Mouse (Mus musculus): ENCODE results near the gene Nr4a1.
A peak's percentile ranks its signal among the peaks of the same experiment; 100 is the strongest.

Gene Nr4a1

GRCm38 (mm10) chr15:101290354-101290753, 36.3 kb downstream of the Nr4a1 start:
- DNase-seq: no peak

GRCm38 (mm10) chr15:101292012-101292411, 37.9 kb downstream of the Nr4a1 start:
- peak; percentile 58 for DNase-seq

DNA sequence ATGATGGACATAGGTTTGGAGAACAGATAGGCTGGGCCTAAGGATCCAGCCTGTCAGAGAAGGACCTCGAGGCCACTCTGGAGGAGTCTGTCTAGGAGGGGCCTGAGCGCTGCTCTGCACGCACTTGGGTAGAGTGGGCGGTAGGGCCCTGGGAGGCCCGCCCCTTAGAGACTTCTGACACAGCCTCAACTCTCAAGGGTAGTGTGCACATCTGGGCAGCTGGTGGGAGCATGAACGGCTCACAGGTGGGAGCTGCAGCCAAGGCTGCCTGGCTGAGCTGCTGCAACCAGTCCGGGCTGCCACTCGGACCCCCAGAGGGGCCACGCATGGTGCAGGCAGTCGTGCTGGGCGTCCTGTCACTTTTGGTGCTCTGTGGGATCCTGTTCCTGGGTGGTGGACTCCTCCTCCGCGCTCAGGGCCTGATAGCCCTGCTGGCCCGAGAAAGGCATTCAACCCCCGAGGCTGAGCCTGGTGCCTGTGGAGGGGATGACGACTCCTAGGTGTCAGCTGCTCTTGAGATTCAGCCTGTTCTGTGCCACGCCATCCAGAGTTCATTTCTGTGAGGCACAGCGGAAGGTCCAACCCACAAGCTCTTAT, 39.1 kb downstream of the Nr4a1 start, which contains the start of gene 6030408B16Rik:
Gene 6030408B16Rik, plus strand, starts transcription at position 188 of the 597 bp plus-strand sequence.
- DNase-seq: peak; percentile 48

GRCm38 (mm10) chr15:101294028-101294894, 40.2 kb downstream of the Nr4a1 start:
- peak; percentile 77 for DNase-seq

DNA sequence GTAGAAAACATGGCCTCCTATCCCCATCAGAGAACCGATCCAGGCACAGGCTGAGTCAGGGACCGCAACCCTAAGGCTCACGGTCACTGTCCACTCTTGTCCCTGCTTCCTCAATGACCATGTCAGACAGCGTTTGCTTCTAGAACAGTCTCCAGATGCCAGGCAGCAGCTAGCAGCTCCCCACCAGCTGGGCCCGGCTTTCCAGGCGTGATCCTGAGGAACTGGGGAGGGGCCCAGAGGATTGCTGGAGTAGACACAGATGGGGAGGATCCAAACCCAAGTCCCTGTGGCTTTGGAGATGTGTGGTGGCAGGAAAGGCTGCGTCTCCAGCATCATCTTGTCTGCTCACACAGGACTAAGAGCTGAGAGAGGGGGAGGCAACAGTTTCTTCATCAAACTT, 41.0 kb downstream of the Nr4a1 start:
- peak; percentile 82 for DNase-seq

- DNase-seq: no peak
Measured at GRCm38 (mm10) chr15:101295616-101296015, 41.5 kb downstream of the Nr4a1 start.

GRCm38 (mm10) chr15:101296091-101296490, 42.0 kb downstream of the Nr4a1 start:
- no peak for DNase-seq

GRCm38 (mm10) chr15:101297988-101298387, 43.9 kb downstream of the Nr4a1 start:
- DNase-seq: no peak

DNA sequence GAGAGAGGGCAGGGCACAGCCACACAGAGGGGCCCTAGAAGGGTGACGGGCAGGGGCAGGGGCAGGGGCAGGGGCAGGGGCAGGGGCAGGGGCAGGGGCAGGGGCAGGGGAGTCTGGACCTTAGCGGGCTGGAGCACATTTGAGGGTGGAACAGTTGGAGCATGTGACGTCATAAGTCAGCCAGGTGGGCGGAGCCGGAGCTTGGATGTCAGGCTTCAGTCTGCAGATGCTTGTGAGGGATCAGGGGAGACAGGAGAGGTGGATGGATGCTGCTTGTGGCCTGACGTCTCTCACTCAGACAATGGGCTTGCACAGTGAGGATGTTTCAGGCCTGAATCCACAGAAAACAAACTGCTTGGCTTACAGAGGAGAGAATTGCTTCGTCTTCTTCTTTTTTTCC, 44.5 kb downstream of the Nr4a1 start:
- DNase-seq: no peak

- DNase-seq: no peak
Measured at GRCm38 (mm10) chr15:101299480-101299960, 45.5 kb downstream of the Nr4a1 start.

DNA sequence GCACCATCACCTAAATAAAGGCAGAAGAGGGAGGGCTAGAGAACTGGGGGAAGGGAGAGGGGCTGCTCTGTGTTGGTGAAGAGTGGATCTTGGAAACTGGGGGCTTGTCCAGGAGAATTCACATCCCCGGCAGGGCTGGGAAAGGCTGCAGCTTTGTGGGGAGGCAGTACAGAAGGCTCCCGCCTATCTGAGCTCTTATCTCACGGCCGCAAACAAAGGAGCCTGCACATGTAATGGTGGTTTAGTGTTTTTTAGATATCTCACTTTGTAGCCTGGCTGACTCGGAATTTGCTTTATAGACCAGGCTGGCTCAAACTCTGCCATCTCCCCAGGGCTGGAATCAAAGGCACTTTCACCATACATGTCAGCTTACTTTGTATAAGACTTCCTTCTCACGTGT, 46.1 kb downstream of the Nr4a1 start:
- DNase-seq: no peak

DNA sequence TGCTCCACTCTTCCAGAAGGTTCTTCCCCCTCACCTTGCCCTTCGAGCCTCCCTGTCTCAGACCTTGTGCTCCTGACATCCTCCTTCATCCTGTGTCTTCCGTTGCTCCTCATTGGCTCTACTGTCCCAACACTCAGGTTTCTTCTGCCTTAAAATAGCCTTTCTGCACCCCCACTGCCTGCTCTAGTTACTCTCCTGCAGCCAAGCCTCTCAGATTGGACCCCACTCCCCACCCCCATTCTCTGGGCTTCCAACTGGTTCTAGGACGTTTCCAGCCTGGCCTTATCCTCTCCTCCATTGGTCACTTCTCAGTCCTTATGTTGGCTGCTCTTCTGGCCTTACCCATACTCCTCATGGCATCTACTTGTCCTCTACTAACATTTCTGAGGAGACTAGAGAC, 48.1 kb downstream of the Nr4a1 start:
- no peak for DNase-seq

DNA sequence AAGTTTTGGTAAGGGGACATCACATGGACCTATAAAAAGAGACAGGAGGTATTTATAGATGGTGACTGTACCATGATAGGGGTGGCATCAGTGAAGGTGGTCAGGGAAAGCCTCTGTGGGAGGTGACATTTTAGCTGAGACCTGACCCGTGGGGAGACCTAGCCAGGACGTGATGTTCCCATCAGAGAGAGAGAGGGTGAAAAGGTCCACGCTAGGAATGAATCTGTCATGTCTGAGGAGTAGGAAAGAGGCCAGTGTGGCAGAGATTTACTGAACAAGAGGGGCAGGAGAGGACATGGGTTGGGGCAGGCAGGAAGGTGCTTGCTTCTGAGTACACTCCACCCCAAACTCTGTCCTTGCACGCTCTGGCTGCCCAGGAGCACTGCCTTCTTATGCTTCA, 49.8 kb downstream of the Nr4a1 start:
- no peak for DNase-seq

- DNase-seq: no peak
Measured at GRCm38 (mm10) chr15:101306459-101306858, 52.4 kb downstream of the Nr4a1 start.

DNA sequence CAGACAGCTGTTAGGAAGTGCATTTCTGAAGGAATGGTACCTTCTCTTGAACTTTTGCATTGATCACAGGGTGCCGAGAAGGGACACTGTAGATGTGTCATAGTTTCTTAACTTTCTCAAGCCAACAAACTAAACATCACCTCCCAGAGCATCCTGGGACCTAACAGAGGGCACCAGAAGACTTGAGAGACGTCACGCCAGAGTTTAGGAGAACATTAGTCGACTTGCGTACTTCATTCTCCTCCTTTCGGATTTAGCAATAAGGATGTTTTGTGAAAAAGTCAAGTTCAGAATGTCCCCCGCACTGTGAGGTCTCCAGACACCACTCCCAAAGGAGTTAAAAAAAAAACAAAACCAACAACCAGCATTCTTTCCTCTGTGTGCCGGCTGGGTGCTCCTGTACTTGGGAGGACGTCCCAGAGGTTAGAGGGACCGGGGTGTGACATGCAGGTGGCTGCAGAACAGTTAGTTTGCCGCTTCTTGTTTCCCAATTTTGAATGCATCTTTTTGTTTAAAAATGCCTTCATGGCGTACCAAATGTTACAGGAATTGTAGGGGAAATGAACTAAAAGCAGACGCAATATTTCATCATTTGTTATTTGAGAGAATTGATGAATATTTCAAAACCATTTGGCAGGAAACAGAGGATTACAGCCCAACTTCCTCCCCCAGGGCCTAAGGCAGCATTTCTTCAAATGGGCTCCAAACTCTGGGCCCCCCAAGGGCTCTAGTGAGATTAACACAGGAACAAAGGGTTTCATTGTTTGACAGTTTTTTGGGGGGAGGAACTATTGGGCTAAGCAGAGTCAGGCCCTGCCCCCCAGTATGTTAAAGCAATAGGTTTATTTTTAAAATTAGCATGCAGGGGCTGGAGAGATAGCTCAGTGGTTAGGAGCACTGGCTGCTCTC, 54.6 kb downstream of the Nr4a1 start:
- no peak for DNase-seq

- DNase-seq: no peak
Measured at GRCm38 (mm10) chr15:101309493-101309892, 55.4 kb downstream of the Nr4a1 start.

GRCm38 (mm10) chr15:101311087-101311770, 57.2 kb downstream of the Nr4a1 start:
- DNase-seq: peak; percentile 49

DNA sequence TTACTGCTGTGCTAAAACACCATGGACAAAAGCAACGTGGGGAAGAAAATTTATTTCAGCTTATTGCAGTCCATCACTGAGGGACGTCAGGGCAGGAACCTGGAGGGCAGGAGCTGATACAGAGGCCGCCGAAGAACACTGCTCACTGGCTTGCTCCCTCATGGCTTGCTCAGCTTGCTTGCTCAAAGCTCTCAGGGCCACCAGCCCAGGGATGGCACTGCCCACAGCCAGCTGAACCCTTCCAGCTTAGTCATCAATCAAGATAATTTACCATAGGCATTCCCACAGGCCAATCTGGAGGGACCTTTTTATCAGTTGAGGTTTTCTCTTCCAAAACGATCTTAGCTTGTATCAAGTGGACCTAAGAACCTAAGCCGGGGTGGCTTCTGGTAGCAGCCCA, 57.9 kb downstream of the Nr4a1 start:
- no peak for DNase-seq

GRCm38 (mm10) chr15:101315378-101315777, 61.3 kb downstream of the Nr4a1 start:
- no peak for DNase-seq

GRCm38 (mm10) chr15:101315832-101316231, 61.8 kb downstream of the Nr4a1 start:
- DNase-seq: peak; percentile 96

GRCm38 (mm10) chr15:101316279-101316912, 62.3 kb downstream of the Nr4a1 start:
- no peak for DNase-seq
